Mouse (Mus musculus): Measurements from ENCODE around the gene Rwdd3. TPM values are rescaled to one million over a fixed set of nuclear protein-coding genes. Genes with fewer than 3 reads are reported as not detected.

The Rwdd3 gene
- total RNA-seq, 2 experiments from 2014 or later: 13.9 to 14.1 TPM

Other genes starting within 250 kb of the Rwdd3 start
- 10 to 100 TPM; 47.1 to 47.3 TPM for gene Tmem56, start 111.4 kb upstream of the Rwdd3 start, total RNA-seq (2021)
- gene Alg14, start 120.1 kb upstream of the Rwdd3 start, total RNA-seq (2021): 10 to 100 TPM; 15.2 to 16.3 TPM

Measured in left cerebral cortex, postnatal 25 days (tissue).